Mouse (Mus musculus) ES-E14 (cell line): ENCODE results near the gene Il4i1. TPM values are rescaled to one million over a fixed set of nuclear protein-coding genes. Genes with fewer than 3 reads are reported as not detected.

Experiments used
- DNase-seq: peaks from one replicate; pipeline ENCODE4 v3.0.0-alpha.2; 2013; ENCODE audit warnings: low read depth, low spot score
- H3K27ac ChIP-seq: 2 replicates; pipeline ENCODE4 v1.5.1; 2012; ENCODE audit warnings: low read depth, mild to moderate bottlenecking, low read length, moderate library complexity, mixed read lengths; ENCODE audit not compliant: poor library complexity, insufficient read depth, severe bottlenecking
- H3K36me3 ChIP-seq: 2 replicates; pipeline ENCODE4 v1.6.1; 2012; ENCODE audit warnings: mild to moderate bottlenecking, low read length, moderate library complexity, mixed read lengths; ENCODE audit not compliant: control insufficient read depth, poor library complexity, insufficient read depth, severe bottlenecking
- H3K4me1 ChIP-seq, 2 experiments: fragments of 150-350 bp in 1 of 2; sonication (generic) in 1 of 2; 2 replicates each; pipeline ENCODE4 v1.6.1; 2012; ENCODE audit warnings: low read length in 2 of 2, mild to moderate bottlenecking in 1 of 2, mixed read lengths in 1 of 2; ENCODE audit not compliant: control insufficient read depth in 2 of 2, insufficient read depth in 2 of 2, poor library complexity in 1 of 2
- H3K4me3 ChIP-seq, 2 experiments: fragments of 150-350 bp in 1 of 2; sonication (generic) in 1 of 2; 2 replicates each; pipeline ENCODE4 v1.5.1; 2012; ENCODE audit warnings: low read length in 2 of 2, low read depth in 1 of 2, mild to moderate bottlenecking in 1 of 2, mixed read lengths in 1 of 2; ENCODE audit not compliant: insufficient read depth in 1 of 2, poor library complexity in 1 of 2, severe bottlenecking in 1 of 2
- H3K9ac ChIP-seq: 2 replicates; pipeline ENCODE4 v1.6.1; 2012; ENCODE audit warnings: low read depth, mild to moderate bottlenecking, low read length, mixed read lengths; ENCODE audit not compliant: poor library complexity, insufficient read depth, severe bottlenecking
- H3K9me3 ChIP-seq: fragments of 150-350 bp; sonication (generic); 2 replicates; pipeline ENCODE4 v1.6.1; 2012; ENCODE audit warnings: low read depth, mild to moderate bottlenecking, low read length; ENCODE audit not compliant: control insufficient read depth, insufficient read depth
- CHD2 ChIP-seq: IDR thresholded peaks from 2 replicates; pipeline ENCODE4 v1.6.1; 2014; ENCODE audit warnings: mild to moderate bottlenecking, low read depth, low read length, inconsistent platforms
- HCFC1 ChIP-seq: IDR thresholded peaks from 2 replicates; pipeline ENCODE4 v1.6.1; 2012; ENCODE audit warnings: low read length, inconsistent platforms, borderline replicate concordance; ENCODE audit not compliant: insufficient read depth
- MAFK ChIP-seq: IDR thresholded peaks from 2 replicates; pipeline ENCODE4 v1.6.1; 2014; ENCODE audit warnings: mild to moderate bottlenecking, low read depth, low read length, inconsistent platforms; ENCODE audit not compliant: insufficient read depth
- ZC3H11A ChIP-seq: IDR thresholded peaks from 2 replicates; pipeline ENCODE4 v1.6.1; 2012; ENCODE audit warnings: low read depth, mild to moderate bottlenecking, inconsistent platforms, low read length, borderline replicate concordance
- ZNF384 ChIP-seq: IDR thresholded peaks from 2 replicates; pipeline ENCODE4 v1.6.1; 2012; ENCODE audit warnings: low read depth, low read length, inconsistent platforms
- in situ Hi-C, 2 experiments: fragments of 600-800 bp; cut with MboI; formaldehyde crosslinking; loops; one replicate each; pipeline ENCODE4 v1.15.1; 2025; ENCODE audit warnings: low sequenced_read_pairs in 2 of 2, inconsistent platforms in 1 of 2; ENCODE audit not compliant: unreplicated experiment in 2 of 2
- total RNA-seq: library from RNA; depleted of rRNA; stranded (reverse); fragments of 300-350 nt; gene quantifications from 2 replicates; pipeline ENCODE4 v1.2.3, GENCODE M21; 2012

Gene Il4i1
- total RNA-seq, 1 experiment: 4.8 TPM

DNA sequence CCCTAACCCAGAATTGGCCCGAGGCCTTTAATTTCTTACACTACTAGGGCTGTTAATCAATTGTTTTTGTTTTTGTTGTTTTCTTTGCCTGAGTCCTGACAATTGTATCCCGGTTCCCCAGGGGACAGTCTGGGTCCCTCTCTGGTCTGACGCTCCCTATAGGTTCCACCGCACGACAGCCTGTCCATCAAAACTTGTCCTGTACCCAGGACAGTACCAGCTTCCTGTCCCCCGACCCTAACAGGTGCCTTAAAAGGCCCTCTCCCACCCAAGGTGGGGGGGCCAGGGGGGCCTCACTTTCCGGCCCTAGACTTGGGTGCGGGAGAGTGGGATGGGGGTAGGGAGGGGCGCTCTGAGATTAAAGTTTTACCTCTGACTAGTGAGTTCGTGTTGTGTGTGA is 38.8 kb downstream of the Il4i1 start:
- in situ Hi-C loops: no loop called here
- TF ChIP-seq HCFC1: no peak
- no peak for TF ChIP-seq MAFK
- no peak for TF ChIP-seq ZC3H11A
- Histone ChIP-seq H3K4me3 (peak overlapping the region; percentile 79), H3K4me1 (peaks cover 7 to 26% of the 10 kb centered on the region in 2 experiments), H3K27ac (peak overlapping the region; percentile 64), H3K9me3 (no peaks in the 10 kb centered on the region), H3K36me3 (no peaks in the 10 kb centered on the region; the same call in 1 of the 2 replicates), H3K9ac (peak overlapping the region; percentile 83; the same call in 1 of the 2 replicates)
- DNase-seq: no peak

- in situ Hi-C loops: no loop called here
- H3K9ac ChIP-seq: no peak overlapping the region; the same call in 1 of the 2 replicates
- peaks cover 7 to 23% of the 10 kb centered on the region in 2 experiments for H3K4me1 ChIP-seq
- H3K36me3 ChIP-seq: peaks cover 2% of the 10 kb centered on the region; the same call in 1 of the 2 replicates
- no peaks in the 10 kb centered on the region for H3K9me3 ChIP-seq
- no peak overlapping the region for H3K27ac ChIP-seq
- TF ChIP-seq ZNF384: 0 out of 2 replicates have a peak, but pooled peaks have one; percentile 42
- TF ChIP-seq HCFC1: no peak
- no peak for DNase-seq
- peak overlapping the region; percentile 99 for H3K4me3 ChIP-seq
These were observed 40.2 kb downstream of the Il4i1 start for GRCm38 (mm10) chr7:44856265-44856916.

GRCm38 (mm10) chr7:44857042-44857552 is 40.9 kb downstream of the Il4i1 start, which contains the start of gene Pnkp:
Gene Pnkp, plus strand, starts transcription at chr7:44857139.
- Histone ChIP-seq H3K4me3 (peak within 1 kb of the TSS; percentile 99), H3K9ac (peak within 1 kb of the TSS; percentile 96), H3K27ac (peak within 1 kb of the TSS; percentile 78), H3K9me3 (no peaks in the 10 kb centered on the region), H3K4me1 (peaks cover 7 to 21% of the 10 kb centered on the region in 2 experiments), H3K36me3 (peaks cover 8% of the 10 kb centered on the region; the same call in 1 of the 2 replicates)
- DNase-seq: peak; percentile 89
- in situ Hi-C loops: no loop called here
- TF ChIP-seq ZC3H11A (no peak), MAFK (0 out of 2 replicates have a peak, but pooled peaks have one; percentile 4), ZNF384 (no peak), CHD2 (no peak), HCFC1 (0 out of 2 replicates have a peak, but pooled peaks have one; percentile 23)

GRCm38 (mm10) chr7:44857905-44858304 is 41.7 kb downstream of the Il4i1 start:
- H3K4me1 ChIP-seq: peaks cover 7 to 17% of the 10 kb centered on the region in 2 experiments
- in situ Hi-C loops: no loop called here
- peak overlapping the region; percentile 99 for H3K4me3 ChIP-seq
- no peaks in the 10 kb centered on the region for H3K9me3 ChIP-seq
- TF ChIP-seq HCFC1 (no peak), CHD2 (no peak), ZNF384 (no peak), ZC3H11A (no peak), MAFK (no peak)
- H3K36me3 ChIP-seq: peaks cover 15% of the 10 kb centered on the region; the same call in 1 of the 2 replicates
- H3K27ac ChIP-seq: no peak overlapping the region
- DNase-seq: no peak
- H3K9ac ChIP-seq: no peak overlapping the region; the same call in 1 of the 2 replicates
